In the genomic region with DNA sequence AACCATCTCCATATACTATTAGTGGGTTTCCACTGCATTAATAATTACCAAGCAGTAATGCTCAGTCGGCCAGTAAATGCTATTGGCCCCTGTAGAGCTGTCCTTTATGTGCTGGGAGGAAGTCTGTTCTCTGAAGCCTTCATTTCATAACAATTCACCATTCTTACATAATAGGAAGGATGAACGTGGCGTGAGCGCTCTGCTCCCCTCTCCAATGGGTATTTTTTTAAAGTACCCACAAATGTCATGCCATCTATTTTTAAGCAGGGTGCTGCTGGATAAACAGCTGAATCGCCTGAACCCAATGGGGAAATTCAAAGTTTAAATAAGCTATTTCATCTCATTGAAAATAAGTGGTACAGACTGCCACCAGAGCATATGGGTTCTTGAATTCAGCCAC, we compare ENCODE assay signal across 21 mouse cellular contexts.
DNase-seq lines count a peak whose midpoint lies in the region; ATAC-seq and TF ChIP-seq lines count a peak whose summit lies in the region.
"Had no signal": no experiment of that assay in that cellular context is flagged by ENCODE, and none has a peak within 500 bp of the region (broad histone marks: within the 10 kb centered on the region; RNA-seq: fewer than 3 reads in every experiment).

No protein-coding gene starts in this region.

- H3K4me1 ChIP-seq in thymus, adult 2 months (replicated peaks; ENCODE audit: control insufficient read depth, insufficient read depth, low read length): no peaks in the 10 kb centered on the region
- H3K4me1 ChIP-seq: forebrain, embryonic 12.5 days; heart, embryonic 12.5 days; hindbrain, embryonic 13.5 days; limb, embryonic 15.5 days; liver, embryonic 15.5 days had no signal

- 37% methylated on average over 5 of the region's 5 CpGs for WGBS in thymus, adult 2 months

- no peaks in the 10 kb centered on the region for H3K36me3 ChIP-seq in thymus, adult 2 months (ENCODE audit: control insufficient read depth, insufficient read depth, low read length)
- H3K36me3 ChIP-seq: forebrain, embryonic 12.5 days; heart, embryonic 12.5 days; hindbrain, embryonic 13.5 days; limb, embryonic 15.5 days; liver, embryonic 15.5 days; midbrain, embryonic 13.5 days had no signal

- DNase-seq in frontal cortex, adult 2 months (ENCODE audit: extremely low spot score in 1 of 2, low spot score in 1 of 2): peak; percentile 51 to 54
- DNase-seq in frontal cortex, postnatal 14 days (ENCODE audit: low spot score in 2 of 2): no peak
- peak; percentile 42 for DNase-seq in right cerebral cortex, adult 18-20 months
- no peak for DNase-seq in right cerebral cortex, adult 2 months (ENCODE audit: low spot score in 2 of 2)
- DNase-seq in urinary bladder, postnatal 25 days (ENCODE audit: low spot score): no peak
- DNase-seq in thymus, adult 2 months: no peak
- DNase-seq: adrenal gland, adult 2 months; heart, postnatal 14 days; kidney, adult 9 months; kidney, postnatal 25 days; retina, postnatal 1 day; thymus, postnatal 25 days had no signal

- TF ChIP-seq POLR2A in thymus, adult 2 months (IDR thresholded peaks at IDR 0.05; ENCODE audit: control insufficient read depth, extremely low read depth, insufficient read depth, low read length, poor library complexity): no peak

- ATAC-seq in granulocyte monocyte progenitor cell, adult 5-6 weeks (replicated peaks; ENCODE audit: poor library complexity, severe bottlenecking): peak; percentile 97
- ATAC-seq: inflammation-experienced regulatory T-cells, adult 6 months; midbrain, embryonic 13.5 days had no signal

- no peak for TF ChIP-seq CTCF in thymus, adult 2 months (IDR thresholded peaks at IDR 0.05; ENCODE audit: borderline replicate concordance, control insufficient read depth, extremely low read depth, insufficient read depth, low read length, poor library complexity)

- no peaks in the 10 kb centered on the region for H3K27me3 ChIP-seq in thymus, adult 2 months (ENCODE audit: control insufficient read depth, insufficient read depth, low read length)
- H3K27me3 ChIP-seq: forebrain, embryonic 12.5 days; heart, embryonic 12.5 days; hindbrain, embryonic 13.5 days; limb, embryonic 15.5 days; liver, embryonic 15.5 days; midbrain, embryonic 13.5 days had no signal

- no peak overlapping the region for H3K4me3 ChIP-seq in thymus, adult 2 months (ENCODE audit: control insufficient read depth, insufficient read depth, low read length)
- H3K4me3 ChIP-seq: forebrain, embryonic 12.5 days; heart, embryonic 12.5 days; hindbrain, embryonic 13.5 days; limb, embryonic 15.5 days; liver, embryonic 15.5 days; midbrain, embryonic 13.5 days; myocyte had no signal

- no peak overlapping the region for H3K27ac ChIP-seq in thymus, adult 2 months (ENCODE audit: control insufficient read depth, insufficient read depth, low read length)
- H3K27ac ChIP-seq: forebrain, embryonic 12.5 days; hindbrain, embryonic 13.5 days; limb, embryonic 15.5 days; liver, embryonic 15.5 days; midbrain, embryonic 13.5 days had no signal

Comparison
In these comparisons a context has a peak if more than half of its experiments do, and no peak if none do; other contexts are left out.
1. DNase-seq: peak in frontal cortex, adult 2 months (2 of 2) and right cerebral cortex, adult 18-20 months (single experiment); none in frontal cortex, postnatal 14 days (0 of 2), right cerebral cortex, adult 2 months (0 of 2), urinary bladder, postnatal 25 days (single experiment) and thymus, adult 2 months (single experiment).